Mouse (Mus musculus) bone marrow, adult 2 months (tissue): ENCODE measurements around the gene Lman2. TPM values are rescaled to one million over a fixed set of nuclear protein-coding genes. Genes with fewer than 3 reads are reported as not detected.

Experiments
- H3K27ac ChIP-seq: fragments of 200-500 bp; 2 replicates; pipeline ENCODE4 v1.5.1; 2012; ENCODE audit warnings: low read depth, mild to moderate bottlenecking, control low read depth, inconsistent platforms, low read length; ENCODE audit not compliant: control insufficient read depth, poor library complexity, insufficient read depth
- H3K4me1 ChIP-seq: fragments of 200-500 bp; 2 replicates; pipeline ENCODE4 v1.6.1; 2011; ENCODE audit warnings: low read length; ENCODE audit not compliant: control insufficient read depth, insufficient read depth
- H3K4me3 ChIP-seq: fragments of 200-500 bp; replicated peaks from 2 replicates; pipeline ENCODE3; 2011; ENCODE audit warnings: mild to moderate bottlenecking, low read depth, low read length, control low read depth; ENCODE audit not compliant: control insufficient read depth
- CTCF ChIP-seq: fragments of 200-500 bp; IDR thresholded peaks from 2 replicates; pipeline ENCODE4 v1.5.1; 2011; ENCODE audit warnings: low read length, control low read depth; ENCODE audit not compliant: control insufficient read depth, insufficient read depth
- POLR2A ChIP-seq: fragments of 200-500 bp; IDR thresholded peaks from 2 replicates; pipeline ENCODE4 v1.6.1; 2011; ENCODE audit warnings: low read depth, mild to moderate bottlenecking, control low read depth, low read length, borderline replicate concordance; ENCODE audit not compliant: control insufficient read depth
- WGBS: fragments of 180-500 bp; shearing (Covaris S2); methylation state at CpG from one replicate; pipeline ENCODE4 v1.1.7; 2018; 5-methylcytosine and 5-hydroxymethylcytosine counted together
- polyA plus RNA-seq: library from polyadenylated mRNA; stranded (reverse); fragments of >200 nt; gene quantifications from 2 replicates; pipeline ENCODE4 v1.2.4, GENCODE M21; 2011; ENCODE audit warnings: low replicate concordance; ENCODE audit not compliant: missing spikeins, insufficient read depth, insufficient read length

Lman2 gene
- polyA plus RNA-seq, 1 experiment, result 50.1 TPM

- TF ChIP-seq POLR2A (no peak), CTCF (no peak)
- WGBS, result 92% methylated on average over 9 of the region's 9 CpGs
- Histone ChIP-seq H3K27ac (no peak overlapping the region), H3K4me3 (no peak overlapping the region), H3K4me1 (peaks cover 4% of the 10 kb centered on the region; the same call in 1 of the 2 replicates)
Observed at GRCm38 (mm10) chr13:55313051-55313450, 49.5 kb downstream of the Lman2 start.

GRCm38 (mm10) chr13:55312028-55312630 is 50.5 kb downstream of the Lman2 start:
- H3K4me1 ChIP-seq, result peaks cover 2% of the 10 kb centered on the region; the same call in 1 of the 2 replicates
- WGBS, result 87% methylated on average over 8 of the region's 8 CpGs
- H3K4me3 ChIP-seq, result no peak overlapping the region
- TF ChIP-seq CTCF, result no peak
- TF ChIP-seq POLR2A, result no peak
- H3K27ac ChIP-seq, result no peak overlapping the region

- TF ChIP-seq POLR2A (no peak), CTCF (no peak)
- H3K27ac ChIP-seq, result no peak overlapping the region
- H3K4me3 ChIP-seq, result no peak overlapping the region
- WGBS, result 84% methylated on average over 5 of the region's 5 CpGs
- no peaks in the 10 kb centered on the region for H3K4me1 ChIP-seq
Observed at GRCm38 (mm10) chr13:55300913-55301312, 61.7 kb downstream of the Lman2 start.

- no peak overlapping the region for H3K27ac ChIP-seq
- 94% methylated on average over 1 of the region's 1 CpGs for WGBS
- TF ChIP-seq POLR2A (no peak), CTCF (no peak)
- no peaks in the 10 kb centered on the region for H3K4me1 ChIP-seq
- no peak overlapping the region for H3K4me3 ChIP-seq
Observed at GRCm38 (mm10) chr13:55296760-55297159, 65.8 kb downstream of the Lman2 start.

Other genes with a start within 250 kb of the Lman2 start
- gene Gm17617, start 229.2 kb downstream of the Lman2 start, polyA plus RNA-seq, result not detected in 2 replicates
- gene Fgfr4, start 210.1 kb downstream of the Lman2 start, polyA plus RNA-seq, result not detected in 2 replicates
- 20.1 and 45.9 TPM in 2 replicates for gene Nsd1, start 153.0 kb downstream of the Lman2 start, polyA plus RNA-seq
- gene Prelid1, start 42.3 kb downstream of the Lman2 start, polyA plus RNA-seq, result 74.2 and 109 TPM in 2 replicates
- 119 and 194 TPM in 2 replicates for gene Rab24, start 40.8 kb downstream of the Lman2 start, polyA plus RNA-seq
- 46.2 and 59.0 TPM in 2 replicates for gene Mxd3, start 33.0 kb downstream of the Lman2 start, polyA plus RNA-seq
- 20.6 and 51.6 TPM in 2 replicates for gene Rgs14, start 6.9 kb upstream of the Lman2 start, polyA plus RNA-seq
- gene Slc34a1, start 35.4 kb upstream of the Lman2 start, polyA plus RNA-seq, result 6.7 TPM in 1 of 2 replicates, not detected in the other
- gene Pfn3, start 52.4 kb upstream of the Lman2 start, polyA plus RNA-seq, result not detected in 2 replicates
- gene F12, start 64.0 kb upstream of the Lman2 start, polyA plus RNA-seq, result 1.3 TPM in 2 replicates
- gene Grk6, start 82.3 kb upstream of the Lman2 start, polyA plus RNA-seq, result 64.8 and 109 TPM in 2 replicates
- gene Prr7, start 101.5 kb upstream of the Lman2 start, polyA plus RNA-seq, result 3.1 and 4.1 TPM in 2 replicates
- gene Dbn1, start 125.3 kb upstream of the Lman2 start, polyA plus RNA-seq, result 2.2 and 3.5 TPM in 2 replicates
- 21.9 and 89.6 TPM in 2 replicates for gene Pdlim7, start 150.9 kb upstream of the Lman2 start, polyA plus RNA-seq
- gene Dok3, start 166.5 kb upstream of the Lman2 start, polyA plus RNA-seq, result 80.8 and 191 TPM in 2 replicates
- gene Ddx41, start 173.9 kb upstream of the Lman2 start, polyA plus RNA-seq, result 21.4 and 40.3 TPM in 2 replicates
- gene Fam193b, start 208.3 kb upstream of the Lman2 start, polyA plus RNA-seq, result 104 and 152 TPM in 2 replicates
- gene Tmed9, start 210.9 kb upstream of the Lman2 start, polyA plus RNA-seq, result 35.1 and 73.6 TPM in 2 replicates
- gene B4galt7, start 237.1 kb upstream of the Lman2 start, polyA plus RNA-seq, result 7.4 and 10.9 TPM in 2 replicates